Mouse (Mus musculus) right cerebral cortex, postnatal 36 days (tissue): ENCODE measurements at regions not wholly inside any gene's neighbourhood (a gene's known extent, or its start where the extent isn't known, plus 50 kb on each side); places are given as distances from the start of the nearest gene placed in this dataset.

Experiments used
- DNase-seq, 2 experiments: peaks; one replicate each; pipeline ENCODE4 v3.0.0; 2022; ENCODE audit warnings: low spot score in 2 of 2, mixed read lengths in 1 of 2

DNA sequence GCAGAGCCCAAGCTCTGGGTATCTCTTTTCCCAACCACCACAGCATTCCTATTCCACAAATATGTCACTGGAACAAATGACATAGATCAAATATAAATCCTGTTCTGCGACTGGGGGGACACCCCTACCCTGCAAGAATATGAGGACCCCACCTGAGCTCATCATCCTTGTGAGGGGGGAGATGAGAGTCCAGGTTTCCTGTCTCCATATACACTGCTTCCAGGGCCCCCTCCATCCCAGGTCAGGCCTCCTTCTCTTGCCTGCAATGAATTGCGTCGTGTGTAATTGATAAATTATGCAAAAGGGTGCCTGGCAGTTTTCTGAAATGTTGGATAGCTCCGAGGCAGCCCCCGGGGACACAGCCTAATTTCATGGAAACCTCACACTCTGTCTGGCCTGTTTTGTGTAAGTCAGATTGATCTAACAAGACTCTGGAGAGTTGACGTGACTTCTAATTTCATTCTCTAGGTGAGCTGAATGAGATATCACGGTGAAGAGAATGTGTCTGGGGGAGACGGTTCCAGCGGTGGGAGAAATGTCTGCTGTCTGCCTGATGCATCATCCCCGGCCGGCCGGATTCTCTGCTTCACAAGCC, 110.3 kb upstream of the Tle3 start:
- DNase-seq, result no peak

DNA sequence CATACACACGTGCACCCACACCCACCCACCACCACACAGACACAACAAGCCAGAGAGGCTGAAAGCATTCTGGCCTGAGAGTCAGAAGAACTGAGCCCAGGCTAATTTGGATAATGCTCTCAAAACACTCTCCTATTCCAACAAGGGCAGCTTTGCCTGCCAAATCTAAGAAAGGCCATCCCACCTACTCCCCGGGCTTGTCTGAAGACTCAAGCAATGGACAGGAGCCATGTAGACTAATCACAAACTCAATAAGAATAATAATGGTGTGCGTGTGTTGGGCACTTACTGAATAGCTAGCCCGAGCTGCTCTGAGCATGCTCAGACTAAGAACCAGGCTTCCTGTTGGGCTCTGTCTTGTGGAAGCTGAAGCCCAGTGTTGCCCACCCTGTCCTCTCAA, 108.8 kb upstream of the Tle3 start:
- no peak for DNase-seq

DNA sequence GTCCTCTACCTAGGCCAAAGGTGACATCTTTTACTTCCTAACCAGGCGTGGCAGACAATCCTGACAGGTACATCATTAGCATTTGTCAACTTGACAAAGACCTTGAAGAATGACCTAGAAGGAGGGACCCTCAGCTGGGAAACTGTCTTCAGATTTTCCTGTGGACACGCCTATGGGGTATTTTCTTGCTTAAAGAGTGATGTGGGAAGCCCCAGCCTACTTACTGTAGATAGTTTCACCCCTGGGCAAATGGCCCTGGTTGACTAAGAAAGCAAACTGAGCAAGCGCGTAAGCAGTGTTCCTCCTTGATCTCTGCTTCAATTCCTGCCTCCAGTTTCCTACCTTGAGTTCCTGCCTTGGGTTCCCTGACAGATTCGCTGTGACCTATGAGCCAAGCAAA, 106.7 kb upstream of the Tle3 start:
- DNase-seq, result no peak

DNA sequence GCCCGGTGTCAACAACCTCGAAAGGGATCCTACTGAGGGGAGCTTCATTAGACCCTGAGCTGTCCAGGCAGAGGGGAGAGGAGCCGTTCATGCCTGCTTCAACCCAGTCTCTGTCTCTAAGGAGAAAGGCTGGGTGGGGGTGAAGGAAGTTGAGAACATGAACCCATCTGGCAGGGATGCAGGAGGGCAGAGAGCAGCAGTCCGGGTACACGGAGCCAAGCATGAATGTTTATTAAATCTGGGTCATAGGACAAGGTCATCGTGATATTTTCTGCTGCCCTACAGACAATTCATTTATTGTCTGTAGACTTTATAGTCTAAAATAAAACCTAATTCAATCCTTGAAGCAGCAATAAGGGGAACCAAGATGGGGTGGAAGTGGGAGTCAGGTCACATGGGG, 105.2 kb upstream of the Tle3 start:
- no peak for DNase-seq

DNA sequence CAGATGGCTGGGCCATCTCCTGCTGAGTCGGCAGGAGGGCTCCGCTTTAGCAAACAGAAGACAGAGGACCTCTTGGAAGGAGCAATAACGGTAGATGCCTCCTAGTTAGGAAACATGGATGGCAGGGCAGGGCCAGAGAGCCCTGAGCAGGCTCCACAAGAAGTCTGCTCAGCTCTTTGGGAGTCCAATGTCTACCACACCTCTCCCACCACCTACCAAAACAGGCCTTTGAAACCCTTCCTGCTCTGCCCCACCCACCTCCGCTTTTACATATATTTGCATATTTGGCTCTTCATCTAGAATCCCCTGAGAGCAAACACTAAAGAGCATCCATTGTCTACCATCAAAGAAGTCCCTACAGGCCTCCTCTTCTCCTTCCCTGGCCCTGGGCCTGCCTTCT, 104.6 kb upstream of the Tle3 start:
- DNase-seq, result peak in 1 of 2 experiments; percentile 15

DNA sequence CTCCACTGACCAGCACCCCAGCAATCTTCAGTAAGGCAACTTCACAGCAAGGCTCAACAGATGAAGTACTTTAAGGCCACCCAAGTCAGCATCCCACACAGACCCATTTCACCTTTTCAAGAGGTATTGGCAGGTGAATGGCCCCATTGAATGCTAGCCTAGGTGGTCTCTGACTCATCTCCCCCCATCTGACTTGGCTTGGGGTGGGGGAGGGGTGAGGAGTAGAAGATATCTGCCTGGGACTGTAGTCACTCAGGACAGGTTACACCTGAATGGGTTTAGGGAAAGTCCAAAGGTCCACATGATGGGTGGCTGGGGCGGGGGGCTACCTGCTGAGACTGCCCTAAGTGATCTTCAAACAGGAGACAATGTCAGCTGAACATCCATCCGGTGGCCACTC, 104.0 kb upstream of the Tle3 start:
- DNase-seq, result no peak

DNA sequence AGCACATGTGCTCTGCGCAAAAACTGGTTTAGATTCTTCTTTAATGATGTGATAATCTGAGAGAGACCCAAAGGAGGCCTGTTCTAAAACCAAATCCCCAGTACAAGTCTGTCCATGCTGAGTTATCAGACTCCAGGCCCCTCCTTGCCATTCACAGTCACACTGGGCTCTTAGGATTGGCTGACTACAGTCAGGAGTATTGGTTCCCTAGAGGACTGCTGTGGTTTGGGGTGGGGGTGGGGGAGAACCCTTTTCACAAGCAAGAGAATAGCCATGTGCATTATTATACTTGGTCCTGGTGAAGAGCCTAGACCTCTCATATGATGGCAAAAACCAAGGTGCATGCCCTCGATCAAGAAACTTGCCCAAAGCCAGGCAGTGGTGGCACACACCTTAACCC, 103.5 kb upstream of the Tle3 start:
- DNase-seq, result no peak

DNA sequence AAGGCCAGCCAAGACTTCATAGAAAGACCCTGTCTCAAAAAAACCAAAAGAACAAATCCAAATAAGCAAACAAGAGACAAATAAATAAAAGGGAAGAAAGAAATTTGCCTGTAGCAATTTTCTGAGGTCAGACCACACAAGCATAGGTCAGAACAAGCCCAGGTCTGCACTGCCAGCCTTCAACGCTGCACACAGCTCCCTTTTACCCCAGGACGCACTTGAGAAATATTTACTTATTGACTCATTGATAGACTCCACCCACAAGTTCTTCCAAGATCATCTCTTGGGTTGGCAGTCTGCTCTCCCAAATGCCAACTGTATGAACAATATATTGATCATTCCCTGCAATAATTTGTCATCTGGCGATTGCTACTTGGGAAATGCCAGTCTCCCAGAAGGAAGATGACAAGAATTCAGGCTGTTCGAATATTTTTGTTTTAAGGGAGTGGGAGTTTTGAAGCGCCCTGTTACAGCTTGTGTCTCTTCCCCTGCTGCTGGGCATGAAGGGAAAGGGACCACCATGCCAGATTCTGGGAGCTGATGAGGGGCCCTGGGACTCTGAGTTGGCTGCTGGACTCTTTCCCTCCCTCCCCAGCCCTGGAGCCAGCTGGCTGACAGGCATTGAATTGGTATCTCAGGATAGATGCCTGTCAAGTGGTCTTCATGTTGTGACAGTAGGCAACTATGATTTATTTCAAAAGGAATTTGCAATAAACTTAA, 102.9 kb upstream of the Tle3 start:
- DNase-seq, result no peak

DNA sequence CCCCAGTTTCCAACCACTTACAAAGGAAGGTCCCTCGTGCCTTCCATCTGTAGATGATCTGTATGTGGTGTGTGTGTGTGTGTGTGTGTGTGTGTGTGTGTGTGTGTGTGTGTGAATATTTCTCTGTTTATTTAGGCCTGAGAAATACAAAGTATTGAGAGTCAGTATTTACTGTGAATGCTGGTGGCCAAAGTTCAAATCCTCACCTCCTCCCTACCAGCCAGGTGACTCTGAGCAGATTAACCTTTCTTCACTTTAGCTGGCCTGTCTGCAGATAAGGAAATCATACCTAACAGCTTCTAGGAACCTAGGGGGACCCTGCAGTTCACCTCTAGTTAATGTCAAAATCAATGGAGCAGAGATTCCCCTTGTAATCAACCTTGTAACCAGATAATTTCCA, 100.9 kb upstream of the Tle3 start:
- no peak for DNase-seq

DNA sequence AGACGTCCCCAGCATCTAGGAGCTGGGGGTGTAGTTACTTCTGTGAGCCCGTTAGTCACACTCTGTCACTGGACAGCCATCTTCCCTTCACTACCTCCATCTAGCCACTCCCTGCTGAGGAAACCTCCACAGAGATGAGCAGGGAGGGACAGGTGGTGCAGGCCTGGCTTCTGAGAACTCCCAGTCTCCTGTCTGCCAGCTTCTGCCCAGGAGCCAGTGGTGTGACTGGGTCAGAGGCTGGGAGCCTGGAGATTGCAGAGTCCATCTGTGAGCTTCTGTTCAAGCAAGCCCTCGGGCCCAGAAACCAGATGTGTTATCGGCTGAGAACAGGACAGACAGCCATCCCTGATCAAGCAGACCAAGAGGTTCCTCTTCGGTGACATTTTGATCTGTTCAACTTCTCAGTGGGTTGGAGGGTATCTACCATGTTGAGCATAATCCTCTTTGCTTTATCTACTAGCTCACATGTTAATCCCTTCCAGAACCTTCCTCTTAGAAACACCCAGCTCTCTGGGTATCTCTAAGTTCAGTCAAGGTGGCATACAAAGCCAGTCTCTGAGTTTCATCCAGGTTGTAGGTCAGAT, 100.3 kb upstream of the Tle3 start:
- DNase-seq, result no peak

DNA sequence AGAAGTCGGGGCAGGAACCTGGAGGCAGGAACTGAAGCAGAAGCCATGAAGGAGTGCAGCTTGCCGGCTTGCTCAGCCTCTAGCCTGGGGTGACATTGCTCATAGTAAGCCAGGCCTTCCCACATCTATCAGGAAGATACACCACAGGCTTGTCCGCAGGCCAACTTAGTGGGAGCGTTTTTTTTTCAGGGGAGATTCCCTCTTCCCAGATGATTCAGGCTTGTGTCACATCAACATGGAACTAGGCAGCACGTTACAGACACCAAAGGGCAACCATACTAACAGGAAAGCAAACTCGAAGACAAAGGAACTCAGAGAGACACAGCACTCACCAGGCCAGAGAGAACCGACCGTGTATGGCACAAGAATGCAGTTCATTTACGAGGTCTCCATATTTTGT, 98.1 kb upstream of the Tle3 start:
- DNase-seq, result no peak

DNA sequence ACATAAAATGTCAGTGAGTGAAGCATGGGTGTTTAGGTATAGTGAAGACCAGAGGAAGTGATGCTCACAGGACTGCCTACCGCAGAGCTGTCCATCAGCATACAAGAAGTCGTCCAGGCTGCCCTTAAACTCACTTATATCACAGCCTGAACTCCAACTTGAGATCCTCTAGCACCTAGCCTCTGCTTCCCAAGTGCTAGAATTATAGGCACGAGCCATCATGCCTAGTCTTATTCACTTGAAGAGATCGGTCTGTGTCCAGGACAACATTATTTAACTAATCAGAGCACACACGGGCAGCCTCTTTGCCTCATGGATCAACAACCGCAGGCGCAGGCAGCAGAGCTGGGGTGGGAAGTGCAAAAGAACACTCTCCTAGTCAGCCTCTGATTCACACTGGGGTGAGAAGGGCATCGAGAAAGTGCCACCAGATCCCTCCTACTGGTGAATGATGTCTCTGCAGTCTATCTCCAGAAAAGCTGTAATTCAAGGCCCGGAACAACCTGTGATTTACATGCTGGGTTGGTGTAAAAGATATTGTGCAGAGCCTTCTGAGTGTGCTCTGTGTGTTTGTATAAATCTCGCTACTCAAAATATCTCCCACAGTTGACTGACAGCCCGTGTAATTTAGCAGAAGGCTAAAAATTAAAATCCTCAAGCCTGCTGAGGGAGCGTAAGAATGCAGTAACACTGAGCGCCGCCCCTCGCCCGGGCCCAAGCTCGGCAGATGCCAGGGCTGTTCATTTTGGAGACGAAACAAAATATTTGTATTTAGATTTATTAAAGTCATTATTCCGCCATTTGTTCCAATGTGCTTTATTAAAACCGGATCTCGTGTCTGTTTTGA, 94.6 kb upstream of the Tle3 start:
- peak; percentile 29 to 59 for DNase-seq

DNA sequence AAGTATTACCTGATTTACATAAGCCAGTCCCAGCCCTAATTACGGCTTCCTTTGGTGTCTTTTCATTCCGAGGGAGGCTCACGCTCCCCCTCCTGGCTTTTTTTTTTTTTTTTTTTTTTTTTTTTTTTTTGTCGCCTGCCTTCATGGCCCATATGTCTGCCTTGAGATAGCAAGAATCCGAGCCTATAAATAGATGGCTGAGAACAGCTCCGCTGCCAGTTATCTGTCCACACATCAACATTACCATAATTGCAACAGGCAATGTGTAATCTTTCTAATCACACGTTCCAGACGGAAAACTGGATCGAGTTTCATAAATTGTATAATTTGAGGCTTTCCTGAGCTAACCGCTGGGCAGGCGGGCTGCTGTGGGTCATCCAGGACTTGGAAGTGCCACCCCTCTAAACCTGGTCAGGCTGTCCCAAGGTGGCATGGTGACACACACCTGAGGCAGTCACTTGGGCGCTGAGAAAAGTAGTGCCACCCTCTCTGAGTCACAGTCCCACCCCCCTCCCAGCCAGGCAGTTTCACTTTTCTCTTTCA, 93.9 kb upstream of the Tle3 start:
- DNase-seq, result peak; percentile 48 to 70

DNA sequence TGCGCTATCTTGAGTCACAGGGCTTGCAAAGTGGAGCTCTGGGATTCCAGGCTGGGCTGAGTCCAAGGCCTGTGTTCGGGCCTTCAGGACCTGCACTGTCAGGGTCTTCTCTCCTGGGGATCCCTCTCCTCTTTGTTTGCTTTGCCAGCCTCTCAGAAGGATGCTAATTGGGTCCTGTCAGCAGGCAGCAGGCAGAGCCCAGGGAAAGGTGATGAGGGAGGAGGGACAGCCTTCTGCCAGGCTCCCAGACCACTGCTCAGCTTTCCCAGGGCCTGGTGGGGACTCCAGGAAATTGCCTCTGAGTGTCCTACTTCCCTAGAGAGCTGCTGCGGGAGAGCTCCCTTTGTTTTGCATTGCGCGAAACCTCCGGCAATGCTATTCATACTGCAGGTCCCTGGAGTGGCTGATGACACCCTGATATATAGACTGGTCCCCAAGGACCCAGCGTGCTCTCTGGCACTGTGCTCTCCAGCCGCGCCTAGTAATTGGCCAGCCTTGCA, 93.1 kb upstream of the Tle3 start:
- no peak for DNase-seq

DNA sequence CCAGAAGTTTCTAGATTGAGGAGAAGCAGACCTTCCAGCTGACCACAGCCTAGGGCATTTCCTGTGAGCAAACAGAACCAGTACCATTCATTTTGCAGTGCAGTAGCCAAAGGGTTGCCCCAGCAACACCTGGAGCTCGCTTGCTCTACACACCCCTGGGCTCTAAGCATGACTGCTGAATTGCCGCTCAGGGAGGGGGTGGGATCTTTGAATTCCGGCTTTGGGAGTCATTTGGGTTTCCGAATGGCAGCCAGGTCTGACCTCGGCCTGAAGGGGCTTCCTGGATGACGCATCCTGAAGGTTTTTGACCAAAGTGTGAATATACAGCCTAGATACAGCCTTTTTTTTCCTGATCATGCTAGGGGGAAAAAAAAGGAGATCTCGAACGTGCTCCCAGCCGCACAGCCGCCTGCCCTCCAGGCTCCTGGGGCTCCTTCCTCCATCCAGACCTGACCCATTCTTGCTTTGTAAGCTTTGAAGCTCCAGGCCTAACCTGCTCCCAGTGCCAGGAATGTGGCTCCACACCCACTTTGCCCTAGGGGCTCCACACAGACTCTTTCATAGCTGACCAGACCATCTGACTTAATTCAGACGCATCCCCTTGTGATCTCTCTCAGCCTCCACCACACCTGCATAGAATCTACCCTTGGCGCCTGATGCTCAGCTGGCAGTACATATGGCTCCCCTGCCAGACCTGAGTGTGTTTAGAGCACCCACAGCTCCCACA, 91.1 kb upstream of the Tle3 start:
- no peak for DNase-seq

DNA sequence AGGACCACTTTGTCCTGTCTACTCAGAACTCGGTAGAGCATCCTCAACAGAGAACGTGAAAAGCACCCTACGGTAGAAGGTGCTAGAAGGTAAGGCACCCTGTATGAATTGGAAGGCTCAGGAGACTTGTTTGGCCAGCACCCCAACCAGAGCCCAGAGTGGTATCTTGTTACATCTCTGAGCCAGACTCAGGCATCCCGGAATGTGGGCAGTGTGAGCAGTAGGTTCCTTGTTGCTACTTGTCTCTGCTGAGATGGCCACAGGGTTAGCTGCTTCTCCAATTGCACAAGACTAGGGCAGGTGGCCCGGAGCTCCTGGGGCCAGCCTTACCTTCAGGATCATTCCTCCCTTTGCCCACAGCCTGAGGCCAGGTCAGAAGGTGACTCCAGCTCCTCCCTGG, 88.9 kb upstream of the Tle3 start:
- no peak for DNase-seq

DNA sequence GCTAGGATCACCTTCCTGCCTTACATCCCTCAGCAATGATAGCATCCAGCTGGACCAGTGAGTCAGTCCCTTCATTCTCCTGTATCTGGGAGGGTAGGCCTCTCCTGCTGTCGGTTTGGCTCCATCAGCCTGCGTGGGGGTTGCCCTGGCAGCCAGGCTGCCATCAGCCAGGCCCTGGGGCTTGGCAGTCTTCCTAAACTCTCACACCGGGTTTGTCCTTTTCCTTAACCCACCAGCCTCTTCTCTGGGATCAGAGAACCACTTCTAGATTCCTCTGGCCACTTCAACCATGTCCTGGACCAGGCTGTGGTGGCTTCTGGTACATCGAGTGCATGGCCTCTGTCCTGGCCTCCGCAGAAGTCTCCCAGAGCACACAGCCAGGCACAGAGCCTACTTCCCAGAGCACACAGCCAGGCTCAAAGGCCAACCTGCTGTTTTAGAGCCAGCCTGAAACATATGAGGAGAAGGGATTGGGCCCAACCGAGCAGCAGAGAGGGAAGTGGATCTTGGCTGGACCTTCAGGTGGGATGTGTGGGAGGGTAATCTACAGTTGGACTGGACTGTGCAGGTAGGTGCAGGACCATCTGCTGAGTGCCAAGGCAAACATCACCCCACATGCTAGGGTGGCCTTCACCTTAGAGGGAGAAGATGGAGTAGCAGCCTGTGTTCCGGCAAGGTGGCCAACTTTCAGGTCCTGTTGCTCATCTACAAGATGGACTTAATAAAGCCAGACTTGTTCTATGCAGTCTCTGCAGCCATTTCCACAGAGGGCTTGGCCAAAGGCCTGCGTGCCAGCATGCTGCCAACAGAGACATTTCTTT, 87.8 kb upstream of the Tle3 start:
- no peak for DNase-seq

DNA sequence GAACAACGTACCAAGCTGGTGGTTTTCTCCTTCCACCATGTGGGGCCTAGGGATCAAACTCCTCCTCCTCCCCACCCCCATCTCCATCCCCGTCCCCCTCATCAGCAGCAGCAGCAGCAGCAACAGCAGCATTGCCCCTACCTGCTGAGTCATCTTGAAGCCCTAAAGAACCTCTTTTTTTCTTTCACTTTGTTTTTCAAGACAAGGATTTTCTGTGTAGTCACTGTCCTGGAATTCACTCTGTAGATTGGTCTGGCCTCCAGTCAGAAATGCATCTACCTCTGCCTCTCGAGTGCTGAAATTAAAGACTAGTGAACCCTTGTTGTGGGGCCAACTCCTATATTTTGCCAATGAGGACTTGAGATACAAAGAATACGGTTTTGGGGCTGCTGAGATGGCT, 85.6 kb upstream of the Tle3 start:
- DNase-seq, result no peak

DNA sequence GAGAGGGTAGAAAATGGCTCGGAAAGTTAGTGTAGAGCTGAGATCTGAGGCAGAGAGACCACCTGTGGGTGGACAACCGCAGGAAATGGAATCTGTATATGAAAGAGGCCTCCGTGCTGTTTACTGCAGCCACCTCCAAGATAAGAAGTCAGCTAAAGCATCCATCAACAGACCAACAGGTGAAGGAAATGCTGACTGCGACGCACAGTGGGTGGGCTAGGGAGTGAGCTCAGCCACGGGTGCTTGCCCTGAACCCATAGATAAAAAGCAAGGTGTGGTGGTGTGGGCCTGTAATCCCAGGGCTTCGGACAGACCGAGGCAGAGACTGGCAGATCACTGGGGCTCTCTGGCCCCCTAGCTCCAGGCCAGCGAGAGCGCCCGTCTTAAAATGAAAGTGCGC, 83.0 kb upstream of the Tle3 start:
- no peak for DNase-seq

DNA sequence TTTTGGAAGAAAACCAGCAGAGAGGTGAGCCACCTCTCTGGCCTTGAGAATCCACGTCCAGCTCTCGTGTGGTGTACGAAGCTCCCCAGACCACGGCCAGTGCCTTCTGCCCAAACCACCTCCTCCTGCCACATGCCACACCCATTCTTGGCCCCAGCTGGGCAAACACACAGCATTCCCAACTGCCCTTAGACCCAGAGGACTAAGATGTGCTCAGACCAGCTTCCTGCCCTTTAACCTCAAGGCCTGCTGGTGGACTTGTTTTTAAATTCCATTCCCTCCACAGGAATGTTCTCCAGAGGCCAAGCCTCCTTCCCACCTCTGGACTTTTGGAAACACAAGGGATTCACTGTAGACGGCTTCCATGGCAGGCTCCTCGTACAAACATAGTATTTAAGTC, 82.5 kb upstream of the Tle3 start:
- DNase-seq, result no peak

DNA sequence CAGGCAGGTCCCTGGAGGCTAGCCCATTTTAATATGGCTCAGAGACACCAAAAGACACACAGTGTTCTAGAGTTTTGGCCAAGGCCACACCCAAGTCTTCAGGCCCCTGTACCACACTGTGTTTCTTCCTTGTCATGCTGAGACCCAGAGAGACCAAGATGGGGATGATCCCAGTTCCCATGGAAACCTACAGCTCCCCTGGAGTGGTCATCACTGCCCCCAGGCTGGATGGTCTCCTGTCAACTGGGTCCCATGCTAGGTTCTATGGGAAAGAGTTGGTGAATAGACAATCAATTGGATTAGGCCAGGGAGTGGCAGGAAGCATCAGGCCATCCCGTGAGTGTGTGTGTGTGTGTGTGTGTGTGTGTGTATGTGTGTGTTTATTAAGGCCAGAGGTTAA, 80.5 kb upstream of the Tle3 start:
- DNase-seq, result no peak
